10 mouse cellular contexts compared by ENCODE assay signal in the genomic region with DNA sequence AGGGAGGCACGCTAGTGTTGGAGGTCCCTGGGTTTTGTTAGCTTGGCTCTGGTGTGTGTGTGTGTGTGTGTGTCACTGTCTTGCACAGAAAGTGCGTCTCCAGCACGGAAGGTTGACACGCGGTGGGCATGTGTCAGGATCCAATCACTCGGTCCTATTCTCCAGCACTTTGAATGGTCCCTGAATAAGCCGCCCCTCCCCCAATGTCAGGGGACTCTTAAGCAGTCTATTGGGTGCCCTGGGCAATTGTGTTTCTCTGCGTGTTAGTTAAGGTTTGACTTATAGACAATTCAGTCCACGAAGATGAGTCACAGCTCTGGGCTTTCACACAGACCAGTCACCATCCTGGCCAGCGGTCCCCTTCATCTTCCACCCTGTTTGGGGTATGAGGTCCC. TPM values are rescaled to one million over a fixed set of nuclear protein-coding genes. Genes with fewer than 3 reads are reported as not detected.
A peak's percentile ranks its signal among the peaks of the same experiment; 100 is the strongest.
DNase-seq lines count a peak whose midpoint lies in the region; ATAC-seq and TF ChIP-seq lines count a peak whose summit lies in the region.
"Had no signal": no experiment of that assay in that cellular context is flagged by ENCODE, and none has a peak within 500 bp of the region (broad histone marks: within the 10 kb centered on the region; RNA-seq: fewer than 3 reads in every experiment).

No protein-coding gene starts in this region.

- no peak for TF ChIP-seq POLR2A in olfactory bulb, adult 2 months (IDR thresholded peaks at IDR 0.05; ENCODE audit: insufficient read depth, low read depth, low read length)

- H3K4me1 ChIP-seq in lung, postnatal 0 days (ENCODE audit: insufficient read depth, low read depth, low read length): no peaks in the 10 kb centered on the region
- peaks cover 30% of the 10 kb centered on the region for H3K4me1 ChIP-seq in hindbrain, embryonic 16.5 days (ENCODE audit: control insufficient read depth, insufficient read depth, low read depth, low read length)
- H3K4me1 ChIP-seq in olfactory bulb, adult 2 months (ENCODE audit: control insufficient read depth, insufficient read depth, low read length): peaks cover 39% of the 10 kb centered on the region

- H3K4me2 ChIP-seq in lung, postnatal 0 days (replicated peaks; ENCODE audit: low read depth, low read length): peak overlapping the region; percentile 87
- H3K4me2 ChIP-seq in hindbrain, embryonic 16.5 days (ENCODE audit: low read length): peak overlapping the region; percentile 94; the same call in 1 of the 2 replicates

- no peaks in the 10 kb centered on the region for H3K36me3 ChIP-seq in lung, postnatal 0 days (ENCODE audit: insufficient read depth, low read length)
- H3K36me3 ChIP-seq in hindbrain, embryonic 16.5 days (ENCODE audit: control insufficient read depth, insufficient read depth, low read length): no peaks in the 10 kb centered on the region

- WGBS in lung, postnatal 0 days: 11% methylated on average over 10 of the region's 10 CpGs
- WGBS in hindbrain, embryonic 16.5 days: 6% methylated on average over 10 of the region's 10 CpGs
- 6% methylated on average over 10 of the region's 10 CpGs for WGBS in olfactory bulb, adult 2 months

- H3K9me3 ChIP-seq in lung, postnatal 0 days (ENCODE audit: low read length): no peaks in the 10 kb centered on the region
- H3K9me3 ChIP-seq in hindbrain, embryonic 16.5 days (ENCODE audit: control insufficient read depth, low read length): no peaks in the 10 kb centered on the region

- no peak overlapping the region for H3K9ac ChIP-seq in lung, postnatal 0 days (replicated peaks; ENCODE audit: low read depth)
- H3K9ac ChIP-seq in hindbrain, embryonic 16.5 days (ENCODE audit: low read depth, low read length): no peak overlapping the region

- no peak for TF ChIP-seq CTCF in lung, postnatal 0 days (IDR thresholded peaks at IDR 0.05)
- TF ChIP-seq CTCF in olfactory bulb, adult 2 months (IDR thresholded peaks at IDR 0.05; ENCODE audit: insufficient read depth, low read depth, low read length): no peak

- peak; percentile 49 for DNase-seq in embryo, embryonic 10.5 days (ENCODE audit: low spot score)
- DNase-seq in embryo, embryonic 10 days (ENCODE audit: low spot score): no peak
- peak; percentile 21 for DNase-seq in lung, postnatal 0 days (ENCODE audit: low spot score)
- DNase-seq in lung, postnatal 14 days: no peak
- no peak for DNase-seq in adrenal gland, adult 18-20 months (ENCODE audit: low spot score in 2 of 2)

- H3K27ac ChIP-seq in lung, postnatal 0 days (ENCODE audit: low read length): no peak overlapping the region
- no peak overlapping the region for H3K27ac ChIP-seq in hindbrain, embryonic 16.5 days (ENCODE audit: low read depth, low read length)
- H3K27ac ChIP-seq in olfactory bulb, adult 2 months (ENCODE audit: insufficient read depth, low read depth, low read length): no peak overlapping the region

- no peak for TF ChIP-seq EP300 in lung, postnatal 0 days (IDR thresholded peaks at IDR 0.05)

- H3K4me3 ChIP-seq in lung, postnatal 0 days (ENCODE audit: low read depth, low read length): no peak overlapping the region
- no peak overlapping the region; the same call in 1 of the 2 replicates for H3K4me3 ChIP-seq in hindbrain, embryonic 16.5 days (ENCODE audit: low read length)
- 0 out of 2 replicates have a peak overlapping the region, but pooled peaks have one; percentile 53 for H3K4me3 ChIP-seq in olfactory bulb, adult 2 months (ENCODE audit: insufficient read depth, low read depth, low read length)

- no peak for ATAC-seq in lung, postnatal 0 days
- ATAC-seq in hindbrain, embryonic 16.5 days: no peak
- ATAC-seq in megakaryocyte progenitor cell, adult 5-6 weeks (replicated peaks; ENCODE audit: poor library complexity): no peak

- H3K27me3 ChIP-seq in lung, postnatal 0 days (replicated peaks; ENCODE audit: insufficient read depth, low read length): peaks cover 20% of the 10 kb centered on the region
- peaks cover 46% of the 10 kb centered on the region for H3K27me3 ChIP-seq in hindbrain, embryonic 16.5 days (replicated peaks; ENCODE audit: control insufficient read depth, insufficient read depth, low read length)

RNA-seq across cellular contexts. Expression of gene Wnt9a, which starts 0.9 kb away (rescaled TPM):
- 9.7 and 10.5 TPM in 2 replicates for polyA plus RNA-seq in lung, postnatal 0 days (2015; fragmentation: Nextera tagmentation; extraction: Ambion mirVana)
- polyA plus RNA-seq in hindbrain, embryonic 16.5 days (2015; fragmentation: Nextera tagmentation; extraction: Ambion mirVana): 3.1 and 3.5 TPM in 2 replicates
- polyA plus RNA-seq in olfactory bulb, adult 2 months (2012; ENCODE audit: insufficient read depth, insufficient read length, low replicate concordance, missing spikeins): not detected in 2 replicates
- total RNA-seq in megakaryocyte progenitor cell, adult 5-6 weeks (2015): not detected in 2 replicates
- total RNA-seq in megakaryocyte progenitor cell, adult 5-6 weeks (2017): not detected in 2 replicates
- total RNA-seq in adrenal gland, adult 18-20 months (2021): 1 to 10 TPM in 1 of 2 experiments, under 1 TPM in 1; 0.80 to 1.1 TPM

RNA-seq across cellular contexts. Expression of gene Wnt3a, which starts 15.3 kb away (rescaled TPM):
- polyA plus RNA-seq in lung, postnatal 0 days (2015; fragmentation: Nextera tagmentation; extraction: Ambion mirVana): 12.6 and 18.9 TPM in 2 replicates
- 0.45 and 0.77 TPM in 2 replicates for polyA plus RNA-seq in hindbrain, embryonic 16.5 days (2015; fragmentation: Nextera tagmentation; extraction: Ambion mirVana)
- not detected in 2 replicates for polyA plus RNA-seq in olfactory bulb, adult 2 months (2012; ENCODE audit: insufficient read depth, insufficient read length, low replicate concordance, missing spikeins)
- total RNA-seq in megakaryocyte progenitor cell, adult 5-6 weeks (2015): not detected in 2 replicates
- total RNA-seq in megakaryocyte progenitor cell, adult 5-6 weeks (2017): not detected in 2 replicates
- not detected for total RNA-seq in adrenal gland, adult 18-20 months (2021)
- total RNA-seq: gastrocnemius, postnatal 14 days; liver, adult 2 months had no signal
- polyA plus RNA-seq: liver, adult 2 months had no signal

Comparison
In these comparisons a context has a peak if more than half of its experiments do, and no peak if none do; other contexts are left out.
1. DNase-seq: peak in embryo, embryonic 10.5 days (single experiment) and lung, postnatal 0 days (single experiment); none in embryo, embryonic 10 days (single experiment), lung, postnatal 14 days (single experiment) and adrenal gland, adult 18-20 months (0 of 2).